Mouse (Mus musculus): ENCODE results near the gene Taf13.

The Taf13 gene

GRCm38 (mm10) chr3:108572309-108573010 lies 962 bp downstream of the Taf13 start:
- DNase-seq (ENCODE audit: low read depth, low spot score): no peak

DNA sequence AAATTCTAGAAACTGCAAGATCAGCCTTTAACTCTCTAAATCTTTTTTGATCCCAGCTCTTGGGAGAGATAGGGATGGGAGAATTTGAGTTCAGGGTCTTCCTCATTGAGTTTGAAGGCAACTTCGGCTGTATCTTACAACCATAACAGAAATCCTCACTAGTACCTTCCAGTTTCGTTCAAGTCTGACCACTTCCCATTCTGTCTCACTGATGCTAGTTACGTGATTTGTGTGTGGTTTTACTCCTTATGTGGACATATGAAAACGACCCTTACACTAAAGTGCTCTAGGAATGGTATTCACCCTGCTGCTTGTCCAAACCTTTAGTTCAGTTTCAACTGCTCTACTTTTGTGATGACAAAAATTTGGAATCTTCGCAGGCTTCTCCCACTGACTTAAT lies 2.5 kb downstream of the Taf13 start:
- no peak for DNase-seq (ENCODE audit: low read depth, low spot score)

- DNase-seq (ENCODE audit: low read depth, low spot score): no peak
Measured at GRCm38 (mm10) chr3:108584580-108584979, 13.1 kb downstream of the Taf13 start.

DNA sequence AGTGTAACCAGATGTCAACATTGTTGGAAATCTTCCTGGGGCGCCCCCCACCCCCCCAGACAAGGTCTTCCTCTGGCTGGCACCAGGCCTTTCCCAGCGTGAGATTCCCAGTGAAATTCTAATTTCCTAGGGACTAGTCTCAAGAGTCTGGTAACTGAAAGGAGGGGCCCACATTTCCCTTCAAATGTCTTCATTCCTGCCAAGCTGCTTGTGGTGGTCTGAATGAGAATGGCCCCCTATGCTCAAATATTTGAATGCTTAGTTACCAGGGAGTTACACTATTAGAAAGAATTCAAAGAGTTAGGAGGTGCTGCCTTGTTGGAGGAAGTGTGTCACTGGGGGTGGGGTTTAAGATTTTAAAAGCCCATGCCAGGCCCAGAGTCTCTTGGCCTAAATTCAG lies 16.9 kb downstream of the Taf13 start:
- DNase-seq (ENCODE audit: low read depth, low spot score): no peak

DNA sequence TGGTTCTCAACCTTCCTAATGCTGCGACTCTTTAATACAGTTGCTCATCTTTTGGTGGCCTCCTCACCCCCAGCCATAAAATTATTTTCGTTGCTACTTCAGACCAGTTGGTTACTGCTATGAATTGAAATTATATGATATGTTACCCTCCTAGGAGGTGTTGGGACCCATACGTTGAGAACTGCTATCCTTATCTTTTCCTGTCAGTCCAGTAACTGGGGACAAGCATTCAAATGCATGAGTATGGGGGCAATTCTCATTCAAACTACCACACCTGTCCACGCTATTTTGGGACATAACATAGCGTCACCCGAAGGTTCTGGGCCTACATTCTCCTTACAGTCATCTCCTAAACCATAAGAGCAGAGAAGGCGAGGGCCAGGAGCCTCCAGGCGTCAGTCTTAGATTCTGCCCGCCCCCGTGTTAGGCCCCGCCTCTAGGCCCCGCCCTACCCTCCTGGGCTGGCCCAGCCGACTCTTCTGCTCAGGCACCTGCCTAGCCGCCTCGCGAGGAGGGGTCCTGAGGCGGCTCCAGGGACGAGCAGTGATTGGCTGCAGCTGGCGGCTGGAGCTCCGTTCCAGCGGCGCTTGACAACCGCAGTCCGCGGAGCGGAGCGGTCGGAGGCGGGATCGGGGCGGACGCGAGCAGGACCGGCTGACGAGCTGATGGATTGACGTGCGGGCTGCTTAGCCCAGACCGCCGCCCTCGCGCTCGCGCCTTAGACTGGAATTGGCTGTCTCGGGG lies 19.5 kb downstream of the Taf13 start, which contains the start of gene Wdr47:
TSS of gene Wdr47 (plus strand) at position 494 of the 744 bp plus-strand sequence.
- peak; percentile 95 for DNase-seq (ENCODE audit: low read depth, low spot score)

GRCm38 (mm10) chr3:108591530-108592522 lies 20.3 kb downstream of the Taf13 start:
- no peak for DNase-seq (ENCODE audit: low read depth, low spot score)

GRCm38 (mm10) chr3:108608906-108609305 lies 37.4 kb downstream of the Taf13 start:
- DNase-seq (ENCODE audit: low read depth, low spot score): no peak

Data from forelimb bud, embryonic 11.5 days (tissue).